Mouse (Mus musculus) neural tube, embryonic 10.5 days (tissue): ENCODE measurements around the gene Anxa11.
"Not testable (repeated sequence)": the region's sequence is repeated elsewhere in the genome, so short reads cannot be mapped to it uniquely, and the experiment has no call there.

Experiments used
- DNase-seq: peaks from one replicate; pipeline ENCODE4 v3.0.0-alpha.2; 2017; ENCODE audit warnings: low spot score; ENCODE audit errors: extremely low spot score

The Anxa11 gene

GRCm38 (mm10) chr14:25841991-25842687, at the start of gene Anxa11:
Gene Anxa11 (plus strand): TSS chr14:25842156.
- DNase-seq = peak; percentile 76

DNA sequence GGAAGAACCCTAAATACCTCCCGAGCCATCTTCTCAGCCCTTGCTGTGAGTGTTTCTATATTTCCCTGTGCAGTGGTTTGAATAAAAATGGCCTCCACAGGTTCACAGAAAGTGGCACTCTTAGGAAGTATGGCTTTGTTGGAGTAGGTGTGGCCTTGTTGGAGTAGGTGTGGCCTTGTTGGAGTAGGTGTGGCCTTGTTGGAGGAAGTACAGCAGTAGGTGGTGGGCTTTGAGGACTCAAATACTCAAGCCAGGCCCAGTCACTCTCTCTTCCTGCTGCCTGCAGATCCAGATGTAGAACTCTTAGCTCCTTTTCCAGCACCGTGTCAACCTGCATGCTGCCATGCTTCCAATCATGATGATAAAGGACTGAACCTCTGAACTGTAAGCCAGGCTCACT, 47.6 kb upstream of the Anxa11 start:
- DNase-seq = no peak

DNA sequence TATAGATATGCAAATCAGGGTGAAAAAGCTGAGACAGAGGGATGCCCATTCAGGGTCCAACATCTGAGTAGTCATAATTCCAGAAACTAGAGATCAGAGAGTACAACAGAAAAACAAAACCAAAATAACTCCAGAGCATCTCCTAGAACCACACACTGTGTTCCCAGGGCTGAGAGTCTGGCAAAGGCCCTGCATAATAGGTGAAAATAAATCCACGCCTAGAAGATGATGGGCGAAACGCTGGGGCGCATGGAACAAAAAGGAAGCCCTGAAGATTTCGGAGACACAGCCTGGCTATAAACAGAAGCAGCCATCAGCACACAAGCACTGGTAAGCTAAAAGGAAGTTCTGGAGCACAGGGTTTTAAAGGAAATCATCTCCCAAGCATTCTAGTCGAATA, 46.9 kb upstream of the Anxa11 start:
- no peak for DNase-seq

DNA sequence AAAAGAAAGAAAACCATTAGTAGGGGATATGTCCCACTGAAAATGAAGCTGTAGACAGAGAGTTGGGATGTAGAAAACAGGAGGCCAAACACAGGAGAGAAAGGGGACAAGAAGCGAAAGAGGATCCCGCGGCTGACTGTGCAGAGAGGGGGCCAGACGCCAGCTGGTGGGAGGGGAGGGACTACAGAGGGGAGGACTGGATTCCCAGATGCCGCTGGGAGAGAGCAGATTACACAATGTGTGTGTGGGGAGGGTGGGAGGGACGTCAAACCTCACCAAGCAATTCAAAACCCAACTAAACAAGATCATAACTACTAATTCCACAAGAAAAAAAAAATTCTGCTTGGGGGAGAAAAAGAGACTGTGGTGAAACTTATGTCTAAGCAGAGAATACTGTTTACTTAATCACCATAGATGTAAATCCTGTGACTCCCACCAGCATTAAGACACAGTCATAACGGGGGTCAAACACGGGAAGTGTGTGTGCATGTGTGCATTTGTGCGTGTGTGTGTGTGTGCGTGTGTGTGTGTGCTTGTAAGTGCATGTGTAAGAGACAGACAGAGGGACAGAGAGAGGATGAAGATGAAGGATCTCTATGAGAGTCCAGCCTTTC, 46.3 kb upstream of the Anxa11 start:
- DNase-seq = peak; percentile 36

DNA sequence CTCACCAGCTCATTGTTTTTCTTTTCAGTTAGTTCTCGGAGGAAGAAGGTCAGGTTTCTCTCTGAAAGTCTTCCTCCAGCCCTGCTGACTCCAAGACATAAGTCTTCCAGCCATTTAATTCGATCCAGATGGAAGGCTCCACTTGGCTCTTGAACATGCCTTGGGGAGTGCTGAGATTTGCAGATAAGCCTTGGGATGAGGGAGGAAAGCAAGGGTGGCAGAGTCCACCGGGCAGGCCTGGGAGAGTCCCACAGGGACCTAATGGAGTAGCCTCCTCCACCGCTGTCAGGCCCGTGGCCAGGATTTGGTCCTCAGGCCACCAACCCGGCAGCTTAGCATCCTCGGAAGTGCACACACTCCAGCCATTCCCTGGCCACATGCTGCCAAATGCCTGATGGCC, 45.3 kb upstream of the Anxa11 start:
- peak; percentile 36 for DNase-seq

- peak; percentile 93 for DNase-seq
Measured at GRCm38 (mm10) chr14:25800166-25800960, 41.6 kb upstream of the Anxa11 start.

DNA sequence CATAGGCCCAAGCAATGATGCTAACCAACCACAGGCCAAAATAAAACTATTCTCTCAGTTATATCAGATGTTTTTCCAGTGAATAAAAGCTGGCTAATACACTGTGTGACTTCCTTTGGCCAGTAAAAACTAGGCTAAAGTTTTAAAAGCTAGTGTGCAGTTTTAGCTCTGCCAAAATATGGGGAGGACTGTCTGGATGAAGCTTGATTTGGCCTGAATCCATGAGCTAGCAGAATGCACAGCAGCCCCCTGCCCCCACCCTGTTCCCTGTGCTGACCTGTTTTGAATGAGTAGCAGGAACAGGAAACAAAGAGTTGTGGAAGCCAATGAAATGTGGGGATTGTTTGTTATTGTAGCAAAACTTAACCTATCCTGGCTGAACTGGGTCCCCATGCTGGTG, 39.4 kb upstream of the Anxa11 start:
- no peak for DNase-seq

GRCm38 (mm10) chr14:25803246-25803809, 38.6 kb upstream of the Anxa11 start:
- DNase-seq = no peak

DNA sequence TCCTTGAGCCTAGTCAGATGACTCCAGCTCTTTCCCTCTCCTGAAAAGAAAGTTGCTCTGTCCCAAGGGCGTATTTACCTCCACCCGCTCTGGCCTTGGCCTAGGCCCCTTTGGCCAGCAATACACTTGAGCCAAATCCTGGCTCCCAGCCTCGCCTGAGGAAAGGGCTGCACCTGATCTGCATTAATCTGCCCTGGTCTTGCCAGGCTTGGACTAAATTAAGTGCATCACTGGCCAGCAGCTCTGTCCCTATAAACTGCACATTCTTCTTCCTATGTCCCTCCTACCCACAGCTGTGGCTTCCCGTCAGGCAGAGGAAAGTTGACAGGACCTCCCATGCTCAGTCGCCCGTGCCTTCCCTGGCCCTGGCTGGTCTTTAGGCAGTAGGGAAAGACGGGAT, 36.1 kb upstream of the Anxa11 start:
- no peak for DNase-seq

DNA sequence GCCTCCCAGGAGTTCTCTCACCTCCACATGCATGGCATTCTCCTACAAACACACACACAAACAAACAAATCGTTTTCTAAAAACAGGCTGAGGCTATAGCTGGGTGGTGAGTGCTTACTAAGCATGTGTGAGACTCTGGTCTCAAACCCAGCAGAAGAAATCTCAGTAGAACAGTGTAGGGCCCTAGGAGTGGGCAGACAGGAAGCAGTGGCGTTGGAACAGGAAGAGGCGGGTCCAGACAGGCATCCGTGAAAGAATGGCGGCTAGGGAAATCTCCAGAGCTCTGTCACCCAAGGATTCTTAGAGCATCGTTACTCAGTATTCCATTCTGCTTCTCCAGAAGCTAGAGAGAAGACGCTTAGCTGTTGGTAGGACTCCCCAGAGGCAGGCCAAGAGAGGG, 35.4 kb upstream of the Anxa11 start:
- DNase-seq = no peak

DNA sequence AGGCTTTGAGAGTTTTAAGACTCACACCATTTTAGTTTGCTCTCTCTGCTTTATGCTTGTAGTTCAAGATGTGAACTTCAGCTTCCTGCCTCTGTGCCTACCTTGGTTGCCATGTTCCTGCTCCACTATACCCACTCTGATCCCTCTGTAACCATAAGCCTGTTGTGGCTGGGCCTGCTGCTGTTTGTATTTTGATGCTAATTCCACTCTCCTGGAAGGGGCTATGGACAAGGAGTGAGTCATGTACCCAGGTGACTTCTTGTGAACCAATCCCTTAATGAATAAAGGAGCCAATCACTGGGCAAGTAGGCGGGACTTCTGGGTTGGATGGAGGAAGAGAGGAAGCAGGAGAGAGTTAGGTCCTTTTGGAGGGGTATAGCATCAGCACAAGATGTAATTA, 30.9 kb upstream of the Anxa11 start:
- not testable (repeated sequence) for DNase-seq

GRCm38 (mm10) chr14:25814140-25814539, 27.8 kb upstream of the Anxa11 start:
- no peak for DNase-seq

- peak; percentile 65 for DNase-seq
Measured at GRCm38 (mm10) chr14:25816416-25816815, 25.5 kb upstream of the Anxa11 start.

DNA sequence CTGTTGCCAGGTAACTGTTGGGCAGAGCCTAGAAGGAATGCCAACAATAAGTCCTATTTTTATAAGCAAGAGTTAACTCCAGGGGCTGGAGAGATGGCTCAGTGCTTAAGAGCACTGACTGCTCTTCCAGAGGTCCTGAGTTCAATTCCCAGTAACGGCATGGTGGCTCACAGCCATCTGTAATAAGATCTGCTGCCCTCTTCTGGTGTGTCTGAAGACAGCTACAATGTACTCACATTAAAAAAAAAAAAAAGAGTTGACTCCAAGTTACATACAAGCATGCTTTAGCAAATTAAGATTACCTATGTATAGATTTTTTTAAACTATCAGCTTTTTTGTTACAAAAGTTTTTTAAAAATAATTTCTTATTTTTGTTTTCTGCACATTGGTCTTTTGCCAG, 19.4 kb upstream of the Anxa11 start:
- no peak for DNase-seq

GRCm38 (mm10) chr14:25824995-25825394, 17.0 kb upstream of the Anxa11 start:
- no peak for DNase-seq

DNA sequence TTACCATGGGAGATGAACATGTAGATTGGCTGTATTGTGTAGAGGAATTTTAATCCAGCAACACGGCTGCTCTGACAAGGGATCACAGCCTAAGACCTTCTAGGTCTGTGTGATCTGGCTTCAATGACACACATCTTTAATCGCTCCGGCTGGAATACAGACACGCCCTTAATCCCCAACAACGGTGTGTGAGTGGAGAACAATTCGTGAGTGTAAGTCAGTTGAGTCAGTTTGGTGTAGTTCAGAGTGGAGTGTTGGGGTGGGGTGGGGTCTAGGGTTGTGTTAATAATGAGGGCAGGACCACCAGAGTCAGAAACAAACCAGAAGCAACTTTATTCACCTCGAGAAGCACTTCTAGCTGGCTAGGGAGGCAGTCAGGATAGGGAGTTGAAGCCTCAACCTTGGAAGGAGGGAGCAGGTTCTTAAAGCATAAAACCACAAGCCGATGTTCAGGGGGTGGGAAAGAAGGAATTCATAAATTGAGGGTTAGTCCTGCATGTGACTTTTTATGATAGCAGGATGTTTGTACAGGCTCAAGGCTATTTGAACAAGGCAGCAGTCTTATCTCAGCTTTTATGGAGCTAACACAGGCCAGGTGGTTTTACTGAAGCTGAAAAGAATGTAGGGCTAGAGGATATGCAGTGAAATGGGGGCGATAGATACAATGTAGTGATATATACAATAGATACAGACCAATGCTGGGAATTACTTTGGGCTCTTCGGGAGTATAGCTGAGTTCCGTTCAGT, 15.9 kb upstream of the Anxa11 start:
- no peak for DNase-seq

DNA sequence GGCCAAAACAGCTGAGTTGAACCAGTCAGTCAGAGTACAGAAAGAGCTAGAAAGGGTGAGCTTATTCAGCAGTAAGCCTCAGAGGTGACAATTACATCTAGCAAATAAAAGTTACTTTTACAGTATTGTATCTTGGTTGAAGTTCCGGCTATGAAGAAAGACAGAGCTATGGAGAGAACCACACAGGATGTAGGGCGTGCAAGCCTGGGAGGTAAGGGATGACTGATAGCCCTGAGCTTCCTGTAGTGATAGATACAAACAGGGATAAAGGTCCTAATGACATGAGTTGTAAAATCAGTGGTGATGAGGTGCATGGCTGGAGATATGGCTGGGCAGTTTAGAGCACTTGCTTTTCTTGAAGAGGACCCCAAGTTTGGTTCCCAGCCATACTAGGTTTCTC, 15.1 kb upstream of the Anxa11 start:
- no peak for DNase-seq

- DNase-seq = no peak
Measured at GRCm38 (mm10) chr14:25831332-25831731, 10.6 kb upstream of the Anxa11 start.

DNA sequence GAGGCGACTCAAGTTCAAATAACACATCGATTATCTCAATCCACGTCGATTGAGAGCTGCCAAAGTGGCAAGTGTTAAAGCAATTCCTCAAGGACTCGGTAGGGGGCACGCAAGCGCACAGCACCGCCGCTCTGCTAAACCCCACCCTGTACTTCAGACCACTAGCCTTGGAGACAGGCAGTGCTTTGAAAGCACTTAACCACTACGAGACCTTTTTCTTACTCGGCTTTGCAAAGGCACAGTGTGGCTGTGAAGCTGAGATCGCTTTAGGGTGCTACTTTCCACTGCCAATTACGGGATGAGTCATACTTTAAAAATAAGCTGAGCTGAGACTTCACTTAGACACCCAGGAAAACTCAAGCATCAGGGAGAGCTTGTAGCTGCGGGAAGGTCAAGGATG, 9.7 kb upstream of the Anxa11 start:
- peak; percentile 63 for DNase-seq

DNA sequence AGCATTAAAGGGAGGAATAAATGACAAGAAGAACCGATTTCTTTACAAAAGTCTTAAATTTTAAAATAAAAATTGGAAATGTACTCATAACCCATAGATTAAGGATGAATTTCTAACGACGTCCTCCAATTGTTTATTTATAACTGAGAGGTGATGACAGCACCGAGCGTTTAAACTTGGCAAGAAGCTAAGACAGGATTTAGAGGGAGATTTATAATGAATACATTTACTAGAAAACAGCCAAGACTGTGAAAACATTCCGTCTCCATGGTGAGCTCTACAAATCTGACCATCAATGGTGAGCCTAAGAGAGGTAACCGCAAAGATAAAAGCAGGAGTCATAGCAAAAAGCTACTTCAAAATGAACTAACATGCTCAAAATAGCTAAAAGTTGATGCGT, 3.5 kb upstream of the Anxa11 start:
- no peak for DNase-seq

DNA sequence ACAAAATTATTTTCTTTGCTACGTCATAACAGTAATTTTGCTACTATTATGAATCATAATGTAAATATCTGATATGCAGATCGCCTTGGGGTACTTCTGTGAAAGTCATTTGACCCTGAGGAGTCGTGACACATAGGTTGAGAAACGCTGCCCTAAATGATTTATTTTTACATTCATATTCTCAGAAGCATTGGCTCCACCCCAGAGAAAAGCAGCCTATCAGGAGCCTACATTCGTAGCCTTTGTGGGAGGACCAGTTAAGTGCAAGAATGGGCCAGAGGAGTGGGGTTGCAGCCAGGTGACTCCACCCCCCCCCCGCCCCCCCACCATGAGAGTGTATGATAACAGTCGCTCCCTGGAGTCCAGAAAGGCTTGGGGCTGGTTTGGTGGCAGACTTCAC, 2.2 kb upstream of the Anxa11 start:
- DNase-seq = no peak
